Mouse (Mus musculus) hindbrain, embryonic 12.5 days (tissue): ENCODE measurements around the gene Akap17b. TPM values are rescaled to one million over a fixed set of nuclear protein-coding genes. Genes with fewer than 3 reads are reported as not detected.

Experiments used
- ATAC-seq: fragments of 200-750 bp; cut with Nextera tagmentation; 2 replicates; pipeline ENCODE4 v1.8.0; 2017; ENCODE audit warnings: moderate TSS enrichment; ENCODE audit not compliant: low FRiP score
- H3K27ac ChIP-seq: fragments of 300-500 bp; sonication (generic); 2 replicates; pipeline ENCODE4 v1.5.1; 2016; ENCODE audit warnings: mild to moderate bottlenecking
- H3K27me3 ChIP-seq: fragments of 300-500 bp; sonication (generic); 2 replicates; pipeline ENCODE4 v1.6.1; 2016; ENCODE audit warnings: mild to moderate bottlenecking
- H3K36me3 ChIP-seq: fragments of 300-500 bp; sonication (generic); 2 replicates; pipeline ENCODE4 v1.6.1; 2016; ENCODE audit warnings: mild to moderate bottlenecking
- H3K4me1 ChIP-seq: fragments of 300-500 bp; sonication (generic); 2 replicates; pipeline ENCODE4 v1.6.1; 2016
- H3K4me2 ChIP-seq: fragments of 300-500 bp; sonication (generic); replicated peaks from 2 replicates; pipeline ENCODE4 v1.6.1; 2016; ENCODE audit warnings: mild to moderate bottlenecking
- H3K4me3 ChIP-seq: fragments of 300-500 bp; sonication (generic); 2 replicates; pipeline ENCODE4 v1.5.1; 2016; ENCODE audit warnings: mild to moderate bottlenecking
- H3K9ac ChIP-seq: fragments of 300-500 bp; sonication (generic); 2 replicates; pipeline ENCODE4 v1.6.1; 2016; ENCODE audit warnings: mild to moderate bottlenecking, moderate library complexity
- H3K9me3 ChIP-seq: fragments of 300-500 bp; sonication (generic); replicated peaks from 2 replicates; pipeline ENCODE4 v1.6.1; 2016; ENCODE audit warnings: mild to moderate bottlenecking
- WGBS: fragments of 180-500 bp; shearing (Covaris S2); methylation state at CpG from one replicate; pipeline ENCODE4 v1.1.7; 2016; 5-methylcytosine and 5-hydroxymethylcytosine counted together
- polyA plus RNA-seq: library from polyadenylated mRNA; unstranded; fragments of >200 nt; fragmentation: Nextera tagmentation; extraction: Ambion mirVana; gene quantifications from 2 replicates; pipeline ENCODE4 v1.2.1, GENCODE M21; 2016

The Akap17b gene
- polyA plus RNA-seq, 1 experiment from 2014 or later: 4.2 TPM

GRCm38 (mm10) chrX:36562079-36562478 lies 83.1 kb downstream of the Akap17b start:
- no peaks in the 10 kb centered on the region for H3K9me3 ChIP-seq
- no peak overlapping the region for H3K27ac ChIP-seq
- no peak for ATAC-seq
- no peak overlapping the region for H3K9ac ChIP-seq
- H3K27me3 ChIP-seq: no peaks in the 10 kb centered on the region
- no peak overlapping the region for H3K4me3 ChIP-seq
- no peaks in the 10 kb centered on the region for H3K36me3 ChIP-seq
- WGBS: 46% methylated on average over 3 of the region's 3 CpGs
- no peaks in the 10 kb centered on the region for H3K4me1 ChIP-seq
- no peak overlapping the region for H3K4me2 ChIP-seq

GRCm38 (mm10) chrX:36561650-36562049 lies 83.5 kb downstream of the Akap17b start:
- Histone ChIP-seq H3K9ac (no peak overlapping the region), H3K9me3 (no peaks in the 10 kb centered on the region), H3K4me1 (no peaks in the 10 kb centered on the region), H3K27me3 (no peaks in the 10 kb centered on the region), H3K36me3 (no peaks in the 10 kb centered on the region), H3K4me2 (no peak overlapping the region; the same call in 1 of the 2 replicates), H3K27ac (no peak overlapping the region), H3K4me3 (no peak overlapping the region)
- WGBS: 21% methylated on average over 7 of the region's 7 CpGs
- no peak for ATAC-seq

- Histone ChIP-seq H3K9ac (no peak overlapping the region), H3K36me3 (no peaks in the 10 kb centered on the region), H3K9me3 (no peaks in the 10 kb centered on the region), H3K27ac (no peak overlapping the region), H3K4me3 (no peak overlapping the region), H3K27me3 (no peaks in the 10 kb centered on the region), H3K4me1 (no peaks in the 10 kb centered on the region), H3K4me2 (no peak overlapping the region)
- 88% methylated on average over 4 of the region's 4 CpGs for WGBS
- no peak for ATAC-seq
Measured at GRCm38 (mm10) chrX:36560170-36560569, 85.0 kb downstream of the Akap17b start.

Other genes with a start within 250 kb of the Akap17b start
- not detected in 2 replicates for gene Gm6268, start 244.1 kb downstream of the Akap17b start, polyA plus RNA-seq
- not detected in 2 replicates for gene Gm14569, start 153.6 kb downstream of the Akap17b start, polyA plus RNA-seq
- gene Pgrmc1, start 47.2 kb downstream of the Akap17b start, polyA plus RNA-seq: 482 and 511 TPM in 2 replicates
- gene Slc25a43, start 98.3 kb upstream of the Akap17b start, polyA plus RNA-seq: 0.42 and 1.2 TPM in 2 replicates
- 537 and 566 TPM in 2 replicates for gene Slc25a5, start 150.3 kb upstream of the Akap17b start, polyA plus RNA-seq
- 109 and 111 TPM in 2 replicates for gene Ube2a, start 228.5 kb upstream of the Akap17b start, polyA plus RNA-seq
- 30.5 and 32.0 TPM in 2 replicates for gene C330007P06Rik, start 228.7 kb upstream of the Akap17b start, polyA plus RNA-seq